Mouse (Mus musculus) liver, embryonic 16.5 days (tissue): ENCODE data around the gene Cep85l. TPM values are rescaled to one million over a fixed set of nuclear protein-coding genes. Genes with fewer than 3 reads are reported as not detected.

Source experiments
- ATAC-seq: fragments of 200-750 bp; cut with Nextera tagmentation; 2 replicates; pipeline ENCODE4 v1.8.0; 2017; ENCODE audit warnings: low read depth, mild to moderate bottlenecking, moderate number of reproducible peaks, moderate library complexity
- H3K27ac ChIP-seq: fragments of 300-500 bp; sonication (generic); 2 replicates; pipeline ENCODE4 v1.5.1; 2014; ENCODE audit warnings: mild to moderate bottlenecking, low read length
- H3K27me3 ChIP-seq: fragments of 300-500 bp; sonication (generic); 2 replicates; pipeline ENCODE4 v1.6.1; 2014; ENCODE audit warnings: low read depth, low read length, mixed read lengths; ENCODE audit not compliant: control insufficient read depth, insufficient read depth
- H3K36me3 ChIP-seq: fragments of 300-500 bp; sonication (generic); 2 replicates; pipeline ENCODE4 v1.6.1; 2014; ENCODE audit warnings: mild to moderate bottlenecking; ENCODE audit not compliant: control insufficient read depth, insufficient read depth
- H3K4me1 ChIP-seq: fragments of 300-500 bp; sonication (generic); 2 replicates; pipeline ENCODE4 v1.6.1; 2014; ENCODE audit warnings: low read depth, low read length, mixed read lengths; ENCODE audit not compliant: control insufficient read depth
- H3K4me2 ChIP-seq: fragments of 300-500 bp; sonication (generic); 2 replicates; pipeline ENCODE4 v1.6.1; 2014; ENCODE audit warnings: low read depth, low read length, mixed read lengths
- H3K4me3 ChIP-seq: fragments of 300-500 bp; sonication (generic); 2 replicates; pipeline ENCODE4 v1.5.1; 2014; ENCODE audit warnings: low read depth, mild to moderate bottlenecking, low read length
- H3K9ac ChIP-seq: fragments of 300-500 bp; sonication (generic); 2 replicates; pipeline ENCODE4 v1.6.1; 2014; ENCODE audit warnings: low read depth, low read length
- H3K9me3 ChIP-seq: fragments of 300-500 bp; sonication (generic); replicated peaks from 2 replicates; pipeline ENCODE4 v1.6.1; 2016; ENCODE audit warnings: low read length; ENCODE audit not compliant: control insufficient read depth
- WGBS: fragments of 180-500 bp; shearing (Covaris S2); extraction: QIAGEN DNeasy Blood & Tissue Kit; methylation state at CpG from one replicate; pipeline ENCODE4 v1.1.7; 2014; ENCODE audit not compliant: insufficient replicate concordance; 5-methylcytosine and 5-hydroxymethylcytosine counted together
- polyA plus RNA-seq: library from polyadenylated mRNA; unstranded; fragments of >200 nt; fragmentation: Nextera tagmentation; extraction: Ambion mirVana; gene quantifications from 2 replicates; pipeline ENCODE4 v1.2.1, GENCODE M21; 2015

Cep85l gene
- polyA plus RNA-seq, 1 experiment from 2014 or later, result 1.9 TPM

DNA sequence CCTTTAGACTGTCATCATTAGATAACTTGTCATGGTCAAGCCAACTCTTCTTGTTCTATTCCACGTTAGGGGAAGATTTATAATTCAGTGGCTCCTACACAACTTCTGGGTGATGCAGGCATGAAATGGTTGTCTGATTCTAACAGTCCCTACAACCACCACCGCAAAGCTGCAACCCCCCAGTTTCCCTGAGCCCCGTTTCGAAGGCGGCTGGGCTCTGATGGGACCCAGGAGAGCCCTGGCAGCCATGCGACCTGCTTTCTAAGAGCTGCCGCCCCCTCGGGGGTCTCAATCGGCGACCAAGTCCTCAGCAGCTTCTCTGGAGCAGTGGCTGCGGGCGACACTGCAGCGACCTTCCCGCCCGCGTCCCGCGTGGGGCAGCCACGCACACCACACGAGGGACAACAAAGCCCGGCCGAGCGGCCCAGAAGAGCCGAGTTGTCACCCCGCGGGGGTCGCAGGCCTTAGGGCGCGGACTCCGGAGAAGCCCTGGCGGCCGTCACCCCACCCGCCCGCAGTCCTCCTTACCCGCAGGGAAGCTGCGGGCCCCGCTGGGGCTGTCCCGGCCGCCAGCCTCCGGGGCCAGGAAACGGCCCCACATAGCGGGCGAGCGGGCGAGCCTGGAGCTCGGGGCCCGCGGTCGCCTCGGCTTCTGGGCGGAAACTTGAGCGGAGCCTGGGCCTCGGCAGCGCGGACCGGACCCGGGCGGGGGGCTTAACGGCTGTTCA is 602 bp downstream of the Cep85l start:
- peak overlapping the region; percentile 88 for H3K4me3 ChIP-seq
- WGBS, result under 1% methylated on average over 51 of the region's 59 CpGs
- no peaks in the 10 kb centered on the region for H3K36me3 ChIP-seq
- H3K27ac ChIP-seq, result peak overlapping the region; percentile 86
- peaks cover 12% of the 10 kb centered on the region for H3K4me1 ChIP-seq
- H3K4me2 ChIP-seq, result peak overlapping the region; percentile 91
- no peaks in the 10 kb centered on the region for H3K9me3 ChIP-seq
- peak overlapping the region; percentile 88 for H3K9ac ChIP-seq
- H3K27me3 ChIP-seq, result no peaks in the 10 kb centered on the region
- ATAC-seq, result peak; percentile 72

DNA sequence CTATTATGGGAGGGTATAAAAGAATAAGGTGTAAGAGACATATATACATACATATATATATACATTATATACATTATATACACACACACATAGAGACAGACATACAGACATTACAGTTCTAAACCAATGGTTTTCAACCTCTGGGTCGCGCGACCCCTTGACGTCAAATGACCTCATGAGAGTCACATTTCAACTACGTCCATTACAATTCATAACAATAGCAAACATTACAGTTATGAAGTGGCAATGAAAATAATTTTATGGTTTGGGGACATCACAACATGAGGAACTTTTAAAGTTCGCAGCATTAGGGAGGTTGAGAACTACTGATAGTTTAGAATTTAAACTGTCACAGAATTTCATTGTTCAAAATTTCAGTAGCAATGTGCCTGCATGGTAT is 1.5 kb downstream of the Cep85l start:
- H3K9me3 ChIP-seq, result no peaks in the 10 kb centered on the region
- no peaks in the 10 kb centered on the region for H3K27me3 ChIP-seq
- H3K27ac ChIP-seq, result no peak overlapping the region
- WGBS, result 81% methylated on average over 6 of the region's 6 CpGs
- ATAC-seq, result no peak
- peak overlapping the region; percentile 88; the same call in 1 of the 2 replicates for H3K9ac ChIP-seq
- H3K4me1 ChIP-seq, result peaks cover 12% of the 10 kb centered on the region
- H3K4me3 ChIP-seq, result peak overlapping the region; percentile 88
- peak overlapping the region; percentile 91 for H3K4me2 ChIP-seq
- no peaks in the 10 kb centered on the region for H3K36me3 ChIP-seq

DNA sequence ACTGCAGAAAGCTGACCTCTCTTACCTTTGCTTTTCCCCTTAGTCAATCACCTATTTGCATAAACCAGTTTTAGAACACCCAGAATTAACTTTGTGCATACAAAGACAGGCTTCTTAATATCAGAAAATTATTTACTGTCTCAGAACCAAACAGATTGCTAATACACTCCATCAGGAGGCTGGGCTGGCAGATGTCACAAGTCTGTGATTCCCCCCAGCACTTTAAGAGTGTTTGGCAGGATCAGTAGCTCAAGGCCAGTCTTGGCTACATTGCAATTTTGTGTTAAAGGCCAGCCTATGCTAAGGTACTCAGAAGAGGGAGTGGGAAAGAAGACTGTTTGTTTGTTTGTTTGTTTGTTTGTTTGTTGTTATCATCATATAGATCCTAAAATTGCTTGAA is 2.7 kb downstream of the Cep85l start:
- ATAC-seq, result no peak
- no peaks in the 10 kb centered on the region for H3K36me3 ChIP-seq
- no peaks in the 10 kb centered on the region for H3K27me3 ChIP-seq
- no peak overlapping the region for H3K4me3 ChIP-seq
- no peak overlapping the region; the same call in 1 of the 2 replicates for H3K4me2 ChIP-seq
- H3K27ac ChIP-seq, result no peak overlapping the region
- H3K9ac ChIP-seq, result no peak overlapping the region
- peaks cover 12% of the 10 kb centered on the region for H3K4me1 ChIP-seq
- H3K9me3 ChIP-seq, result no peaks in the 10 kb centered on the region

DNA sequence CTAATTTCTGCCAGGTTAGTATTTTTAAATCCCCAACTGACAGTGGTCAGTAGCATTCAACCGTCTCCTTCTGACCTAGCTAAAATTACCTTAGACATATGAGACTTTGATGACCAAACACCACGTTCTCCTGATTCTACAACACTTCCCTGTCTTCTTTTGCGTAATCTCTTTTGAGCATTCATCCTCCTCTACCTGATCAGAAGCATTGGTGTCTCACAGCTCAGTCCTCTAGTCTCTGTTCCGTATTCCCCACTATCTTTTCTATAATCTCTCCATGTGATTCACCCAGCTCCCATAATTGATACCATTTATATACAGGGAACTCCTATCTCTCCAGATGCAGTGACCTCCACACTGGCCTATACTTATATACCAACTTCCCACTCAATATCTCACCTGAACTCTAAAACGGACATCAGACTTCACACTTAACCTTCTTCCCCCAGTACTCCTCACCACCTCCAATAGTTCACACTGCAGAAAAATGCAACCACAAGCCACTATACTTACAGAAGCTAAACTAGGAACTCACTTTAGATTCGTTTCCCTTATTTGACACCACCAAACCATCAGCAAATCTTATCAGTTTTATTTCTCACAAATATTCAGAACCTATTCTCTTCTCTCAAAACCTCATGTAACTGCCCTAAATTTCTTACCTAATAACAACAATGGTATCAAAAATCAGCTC is 5.7 kb downstream of the Cep85l start:
- WGBS, result 56% methylated on average over 6 of the region's 6 CpGs
- no peak for ATAC-seq
- Histone ChIP-seq H3K27me3 (no peaks in the 10 kb centered on the region), H3K36me3 (peaks cover 2% of the 10 kb centered on the region), H3K4me3 (no peak overlapping the region), H3K4me1 (peaks cover 5% of the 10 kb centered on the region), H3K27ac (no peak overlapping the region), H3K9me3 (no peaks in the 10 kb centered on the region), H3K9ac (no peak overlapping the region), H3K4me2 (no peak overlapping the region)

DNA sequence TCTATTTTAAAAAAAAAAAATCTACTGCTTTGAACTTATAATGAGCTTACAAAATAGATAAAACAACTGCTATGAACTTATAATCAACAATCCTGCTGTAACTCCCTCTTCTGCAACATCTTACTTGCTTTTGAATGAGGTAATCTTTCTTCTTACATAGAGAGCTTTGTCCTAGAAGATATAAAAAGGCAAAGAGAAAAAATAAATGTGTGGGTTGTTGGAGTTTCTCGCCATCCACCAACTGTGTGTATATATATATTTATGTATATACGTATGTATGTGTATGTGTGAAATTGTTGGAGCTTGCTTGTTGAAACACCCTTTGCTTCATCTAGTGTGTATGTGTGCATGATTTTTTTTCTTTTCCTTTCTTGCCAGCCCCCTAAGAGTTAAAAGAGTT is 12.5 kb downstream of the Cep85l start:
- Histone ChIP-seq H3K4me3 (no peak overlapping the region), H3K4me2 (no peak overlapping the region), H3K4me1 (peaks cover 2% of the 10 kb centered on the region; the same call in 1 of the 2 replicates), H3K27ac (no peak overlapping the region), H3K36me3 (peaks cover 6% of the 10 kb centered on the region), H3K9me3 (no peaks in the 10 kb centered on the region; the same call in 1 of the 2 replicates), H3K27me3 (no peaks in the 10 kb centered on the region), H3K9ac (no peak overlapping the region)
- 83% methylated on average over 2 of the region's 2 CpGs for WGBS
- ATAC-seq, result no peak

DNA sequence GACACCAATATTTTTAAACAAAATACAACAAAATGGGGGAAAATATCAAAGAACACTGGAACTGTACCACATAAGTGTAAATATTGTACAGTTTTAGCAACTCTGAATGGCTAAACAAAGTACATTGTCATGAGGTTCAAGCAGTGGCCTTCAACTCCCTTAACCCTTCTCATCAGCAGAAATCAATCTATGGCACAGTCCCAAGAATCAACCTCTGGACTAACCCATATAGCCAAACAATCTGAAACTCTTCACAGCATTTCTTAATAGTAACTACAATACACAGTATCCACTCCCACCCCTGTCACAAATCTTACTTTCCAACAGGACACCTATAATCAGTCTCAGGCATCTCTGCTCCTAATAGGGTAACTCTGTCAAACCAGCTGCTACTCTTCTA is 15.4 kb downstream of the Cep85l start:
- peak; percentile 62; the same call in 1 of the 2 replicates for ATAC-seq
- peaks cover 2% of the 10 kb centered on the region; the same call in 1 of the 2 replicates for H3K4me1 ChIP-seq
- peaks cover 4% of the 10 kb centered on the region for H3K36me3 ChIP-seq
- no peak overlapping the region for H3K9ac ChIP-seq
- H3K27ac ChIP-seq, result no peak overlapping the region
- no peak overlapping the region for H3K4me2 ChIP-seq
- H3K9me3 ChIP-seq, result no peaks in the 10 kb centered on the region; the same call in 1 of the 2 replicates
- H3K4me3 ChIP-seq, result no peak overlapping the region
- no peaks in the 10 kb centered on the region for H3K27me3 ChIP-seq

DNA sequence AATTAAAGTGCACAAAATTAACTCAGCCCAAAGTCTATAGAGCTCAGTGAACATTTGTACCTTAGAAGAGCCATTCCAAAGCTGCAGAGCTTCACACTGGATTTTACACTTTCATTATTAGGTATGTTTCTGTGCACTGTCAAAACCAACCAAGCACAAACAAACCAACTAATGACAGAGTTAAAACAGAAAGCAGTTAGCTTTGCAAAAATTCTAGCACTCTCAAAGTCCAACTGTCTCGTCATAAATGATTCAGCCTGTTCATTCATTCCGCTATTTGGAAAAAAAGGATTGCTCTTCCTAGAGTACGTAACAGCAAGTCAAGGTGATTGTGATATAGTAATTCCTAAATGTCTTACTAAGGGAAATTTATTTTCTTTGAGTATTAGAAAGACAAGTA is 20.7 kb downstream of the Cep85l start:
- Histone ChIP-seq H3K4me1 (no peaks in the 10 kb centered on the region), H3K36me3 (peaks cover 8% of the 10 kb centered on the region), H3K9me3 (no peaks in the 10 kb centered on the region; the same call in 1 of the 2 replicates), H3K9ac (no peak overlapping the region), H3K4me2 (no peak overlapping the region), H3K27ac (no peak overlapping the region), H3K27me3 (no peaks in the 10 kb centered on the region), H3K4me3 (no peak overlapping the region)
- ATAC-seq, result no peak
- WGBS, result 77% methylated on average over 3 of the region's 3 CpGs

DNA sequence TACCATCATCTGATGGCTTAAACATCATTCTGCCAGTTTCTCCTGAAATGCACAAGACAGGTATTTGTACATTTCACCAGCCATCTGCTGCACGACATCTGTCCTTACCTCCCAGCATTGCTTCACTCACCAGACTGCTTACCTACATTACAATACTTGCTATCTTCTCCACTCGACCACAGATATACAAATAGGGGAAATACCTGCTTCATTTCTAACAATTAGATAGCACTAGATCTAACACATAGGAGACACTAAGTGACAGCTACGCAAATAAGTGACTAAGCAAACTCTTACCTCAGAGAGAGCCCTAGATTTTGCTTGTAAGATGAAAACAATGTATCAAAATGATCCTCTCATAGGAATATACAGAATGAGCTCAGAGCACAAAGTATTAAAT is 26.1 kb downstream of the Cep85l start:
- Histone ChIP-seq H3K9ac (no peak overlapping the region), H3K4me3 (no peak overlapping the region), H3K27ac (no peak overlapping the region), H3K36me3 (peaks cover 4% of the 10 kb centered on the region; the same call in 1 of the 2 replicates), H3K9me3 (no peaks in the 10 kb centered on the region), H3K27me3 (no peaks in the 10 kb centered on the region), H3K4me1 (no peaks in the 10 kb centered on the region), H3K4me2 (no peak overlapping the region)
- WGBS, result 58% methylated on average over 3 of the region's 3 CpGs
- ATAC-seq, result no peak

DNA sequence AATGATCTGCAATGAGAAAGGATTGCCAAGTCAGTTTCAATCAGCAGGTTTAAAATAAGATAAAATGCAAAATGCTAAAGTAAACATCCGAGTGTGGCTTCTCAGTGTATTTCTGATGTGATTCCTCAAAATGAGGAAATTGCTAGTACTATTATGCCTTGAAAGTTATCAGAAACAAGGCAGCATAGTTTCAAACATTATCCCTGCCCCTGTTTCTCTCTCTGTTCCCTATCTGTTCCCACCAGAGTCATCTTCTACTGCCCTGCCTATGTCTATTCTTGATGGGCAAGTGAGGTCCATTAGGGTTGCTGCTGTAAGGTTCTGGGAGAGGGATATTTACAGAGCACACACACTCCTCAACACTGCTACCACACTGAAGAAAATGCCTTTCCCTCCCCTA is 30.5 kb downstream of the Cep85l start:
- Histone ChIP-seq H3K4me1 (no peaks in the 10 kb centered on the region), H3K4me3 (no peak overlapping the region), H3K9me3 (no peaks in the 10 kb centered on the region), H3K4me2 (no peak overlapping the region), H3K36me3 (no peaks in the 10 kb centered on the region; the same call in 1 of the 2 replicates), H3K27ac (no peak overlapping the region), H3K9ac (no peak overlapping the region), H3K27me3 (no peaks in the 10 kb centered on the region)
- WGBS, result 44% methylated on average over 1 of the region's 1 CpGs
- ATAC-seq, result no peak
